Mouse (Mus musculus) forebrain, embryonic 16.5 days (tissue): Measurements from ENCODE around the gene Rab3gap2. TPM values are rescaled to one million over a fixed set of nuclear protein-coding genes. Genes with fewer than 3 reads are reported as not detected.
"Not testable (repeated sequence)": the region's sequence is repeated elsewhere in the genome, so short reads cannot be mapped to it uniquely, and the experiment has no call there.

Source experiments
- ATAC-seq: fragments of 200-750 bp; cut with Nextera tagmentation; 2 replicates; pipeline ENCODE4 v1.8.0; 2017; ENCODE audit warnings: mild to moderate bottlenecking, moderate library complexity
- H3K27ac ChIP-seq: fragments of 300-500 bp; sonication (generic); 2 replicates; pipeline ENCODE4 v1.5.1; 2014; ENCODE audit warnings: low read length, control low read depth
- H3K27me3 ChIP-seq: fragments of 300-500 bp; sonication (generic); replicated peaks from 2 replicates; pipeline ENCODE4 v1.6.1; 2014; ENCODE audit warnings: low read length; ENCODE audit not compliant: control insufficient read depth, insufficient read depth
- H3K36me3 ChIP-seq: fragments of 300-500 bp; sonication (generic); 2 replicates; pipeline ENCODE4 v1.6.1; 2014; ENCODE audit not compliant: control insufficient read depth, insufficient read depth
- H3K4me1 ChIP-seq: fragments of 300-500 bp; sonication (generic); replicated peaks from 2 replicates; pipeline ENCODE4 v1.6.1; 2014; ENCODE audit warnings: low read length; ENCODE audit not compliant: control insufficient read depth, insufficient read depth
- H3K4me2 ChIP-seq: fragments of 300-500 bp; sonication (generic); 2 replicates; pipeline ENCODE4 v1.6.1; 2014; ENCODE audit warnings: mild to moderate bottlenecking, low read length, control low read depth
- H3K4me3 ChIP-seq: fragments of 300-500 bp; sonication (generic); replicated peaks from 2 replicates; pipeline ENCODE4 v1.5.1; 2014; ENCODE audit warnings: mild to moderate bottlenecking, low read length, control low read depth
- H3K9ac ChIP-seq: fragments of 300-500 bp; sonication (generic); replicated peaks from 2 replicates; pipeline ENCODE4 v1.6.1; 2014; ENCODE audit warnings: low read depth, low read length, control low read depth
- H3K9me3 ChIP-seq: fragments of 300-500 bp; sonication (generic); 2 replicates; pipeline ENCODE4 v1.6.1; 2016; ENCODE audit warnings: low read length; ENCODE audit not compliant: control insufficient read depth
- WGBS: fragments of 180-500 bp; shearing (Covaris S2); extraction: QIAGEN DNeasy Blood & Tissue Kit; methylation state at CpG from one replicate; pipeline ENCODE4 v1.1.7; 2014; 5-methylcytosine and 5-hydroxymethylcytosine counted together
- polyA plus RNA-seq: library from polyadenylated mRNA; unstranded; fragments of >200 nt; fragmentation: Nextera tagmentation; extraction: Ambion mirVana; gene quantifications from 2 replicates; pipeline ENCODE4 v1.2.1, GENCODE M21; 2015

Gene Rab3gap2
- polyA plus RNA-seq, 1 experiment from 2014 or later, result 30.2 TPM

DNA sequence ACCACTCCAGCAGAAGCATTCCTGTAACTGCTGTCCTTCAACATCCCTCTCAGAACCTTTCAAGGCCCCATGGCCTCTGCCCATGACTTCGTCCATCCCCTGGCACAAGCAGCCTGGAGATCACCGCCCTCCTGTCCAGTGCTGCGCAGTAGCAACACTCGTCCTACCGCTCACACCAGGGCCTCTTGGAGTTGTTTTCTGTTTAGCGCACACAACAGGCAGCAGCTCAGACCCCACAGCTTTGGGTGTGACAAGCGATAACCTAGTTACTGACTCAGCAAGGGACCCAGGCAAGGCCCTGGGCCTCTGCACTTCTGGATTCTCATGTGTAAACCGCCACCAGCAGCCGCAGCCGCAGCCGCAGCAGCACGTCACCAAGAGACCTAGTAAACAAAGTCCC lies 102.9 kb downstream of the Rab3gap2 start:
- Histone ChIP-seq H3K36me3 (peaks cover 4% of the 10 kb centered on the region; the same call in 1 of the 2 replicates), H3K4me2 (no peak overlapping the region), H3K27ac (no peak overlapping the region), H3K4me3 (no peak overlapping the region), H3K4me1 (no peaks in the 10 kb centered on the region), H3K9ac (no peak overlapping the region), H3K27me3 (no peaks in the 10 kb centered on the region), H3K9me3 (no peaks in the 10 kb centered on the region)
- no peak for ATAC-seq
- WGBS, result 95% methylated on average over 12 of the region's 12 CpGs

GRCm38 (mm10) chr1:185307645-185308044 lies 103.7 kb downstream of the Rab3gap2 start:
- Histone ChIP-seq H3K4me1 (no peaks in the 10 kb centered on the region), H3K4me3 (no peak overlapping the region), H3K36me3 (peaks cover 6% of the 10 kb centered on the region; the same call in 1 of the 2 replicates), H3K9ac (no peak overlapping the region), H3K27ac (no peak overlapping the region), H3K4me2 (no peak overlapping the region), H3K9me3 (no peaks in the 10 kb centered on the region), H3K27me3 (no peaks in the 10 kb centered on the region)
- WGBS, result 97% methylated on average over 7 of the region's 7 CpGs
- ATAC-seq, result no peak

DNA sequence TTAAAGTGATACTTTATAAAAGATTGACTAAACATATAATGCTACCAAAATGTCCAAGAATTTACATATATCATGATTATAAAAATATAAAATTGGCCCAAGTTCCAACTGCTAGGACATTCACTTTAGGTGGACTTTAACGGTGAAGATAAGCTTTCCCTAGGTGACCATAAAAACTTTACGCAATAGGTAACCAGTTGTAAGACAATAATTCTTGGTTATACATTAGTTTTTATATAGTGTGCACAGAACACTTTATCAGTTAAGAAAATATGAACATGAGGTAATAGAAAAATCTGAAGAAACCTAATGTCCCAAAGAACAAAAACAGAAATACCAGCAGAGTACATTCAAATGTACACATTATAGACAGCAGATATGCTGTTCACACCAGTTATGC lies 104.4 kb downstream of the Rab3gap2 start:
- H3K27me3 ChIP-seq, result no peaks in the 10 kb centered on the region
- no peak overlapping the region for H3K27ac ChIP-seq
- peaks cover 6% of the 10 kb centered on the region; the same call in 1 of the 2 replicates for H3K36me3 ChIP-seq
- no peak for ATAC-seq
- no peak overlapping the region for H3K4me3 ChIP-seq
- no peaks in the 10 kb centered on the region for H3K4me1 ChIP-seq
- no peaks in the 10 kb centered on the region for H3K9me3 ChIP-seq
- no peak overlapping the region for H3K4me2 ChIP-seq
- over 99% methylated on average over 2 of the region's 2 CpGs for WGBS
- no peak overlapping the region for H3K9ac ChIP-seq

DNA sequence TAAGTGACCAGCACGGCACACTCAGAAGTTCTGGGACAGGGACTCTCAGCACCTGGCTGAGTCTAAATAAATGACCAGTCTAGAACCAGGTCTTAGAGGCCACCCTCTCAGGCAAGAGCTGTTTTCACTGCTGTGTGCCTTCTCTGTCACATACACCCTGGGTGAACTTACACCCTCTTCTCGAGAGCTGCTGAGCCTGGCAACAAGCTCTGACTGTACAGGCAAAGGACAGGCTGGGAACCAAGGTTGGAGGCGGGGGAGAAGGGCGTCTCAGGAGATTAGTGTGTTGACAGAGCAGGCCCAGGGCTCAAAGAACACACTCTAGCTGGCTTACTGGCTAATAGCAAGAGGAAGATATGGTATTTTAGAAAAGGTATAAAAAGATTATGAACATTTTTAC lies 105.0 kb downstream of the Rab3gap2 start:
- no peak overlapping the region for H3K4me2 ChIP-seq

DNA sequence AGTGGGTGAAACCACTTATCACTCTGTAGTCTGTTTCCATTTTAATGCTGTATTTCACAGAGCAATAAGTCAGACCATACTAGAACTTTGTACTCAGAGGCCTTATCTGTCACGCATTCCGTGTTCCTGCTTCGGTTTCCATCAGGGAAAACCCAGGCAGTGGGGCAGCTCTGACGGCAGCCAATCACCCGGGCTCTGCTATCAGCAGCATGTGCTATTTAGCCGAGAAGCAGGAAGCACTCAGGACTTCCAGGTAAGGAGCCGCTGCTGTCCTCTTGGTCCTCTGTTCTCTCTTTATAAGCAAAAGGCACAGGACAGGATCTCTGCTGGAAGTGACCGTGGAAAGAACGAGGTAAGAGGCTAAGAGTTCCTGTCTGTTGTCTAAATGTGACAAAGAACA lies 108.0 kb downstream of the Rab3gap2 start:
- no peaks in the 10 kb centered on the region for H3K27me3 ChIP-seq
- no peak overlapping the region for H3K4me2 ChIP-seq
- H3K4me1 ChIP-seq, result no peaks in the 10 kb centered on the region
- no peaks in the 10 kb centered on the region for H3K9me3 ChIP-seq
- H3K4me3 ChIP-seq, result no peak overlapping the region
- no peak overlapping the region for H3K9ac ChIP-seq
- no peak for ATAC-seq
- 93% methylated on average over 9 of the region's 9 CpGs for WGBS
- no peak overlapping the region for H3K27ac ChIP-seq
- peaks cover 9% of the 10 kb centered on the region for H3K36me3 ChIP-seq

More for the DNA sequence above, 105.0 kb downstream of the Rab3gap2 start:
- H3K9ac ChIP-seq, result no peak overlapping the region
- WGBS, result 84% methylated on average over 4 of the region's 4 CpGs
- no peaks in the 10 kb centered on the region for H3K9me3 ChIP-seq
- H3K27ac ChIP-seq, result no peak overlapping the region
- H3K36me3 ChIP-seq, result peaks cover 6% of the 10 kb centered on the region; the same call in 1 of the 2 replicates
- H3K4me1 ChIP-seq, result no peaks in the 10 kb centered on the region
- no peak for ATAC-seq
- no peak overlapping the region for H3K4me3 ChIP-seq
- no peaks in the 10 kb centered on the region for H3K27me3 ChIP-seq

- Histone ChIP-seq H3K4me1 (no peaks in the 10 kb centered on the region), H3K4me2 (no peak overlapping the region), H3K9ac (no peak overlapping the region), H3K27me3 (no peaks in the 10 kb centered on the region), H3K36me3 (peaks cover 17% of the 10 kb centered on the region), H3K27ac (no peak overlapping the region), H3K9me3 (no peaks in the 10 kb centered on the region), H3K4me3 (no peak overlapping the region)
- ATAC-seq, result no peak
- 94% methylated on average over 4 of the region's 4 CpGs for WGBS
These were observed 110.6 kb downstream of the Rab3gap2 start for GRCm38 (mm10) chr1:185314546-185314945.

DNA sequence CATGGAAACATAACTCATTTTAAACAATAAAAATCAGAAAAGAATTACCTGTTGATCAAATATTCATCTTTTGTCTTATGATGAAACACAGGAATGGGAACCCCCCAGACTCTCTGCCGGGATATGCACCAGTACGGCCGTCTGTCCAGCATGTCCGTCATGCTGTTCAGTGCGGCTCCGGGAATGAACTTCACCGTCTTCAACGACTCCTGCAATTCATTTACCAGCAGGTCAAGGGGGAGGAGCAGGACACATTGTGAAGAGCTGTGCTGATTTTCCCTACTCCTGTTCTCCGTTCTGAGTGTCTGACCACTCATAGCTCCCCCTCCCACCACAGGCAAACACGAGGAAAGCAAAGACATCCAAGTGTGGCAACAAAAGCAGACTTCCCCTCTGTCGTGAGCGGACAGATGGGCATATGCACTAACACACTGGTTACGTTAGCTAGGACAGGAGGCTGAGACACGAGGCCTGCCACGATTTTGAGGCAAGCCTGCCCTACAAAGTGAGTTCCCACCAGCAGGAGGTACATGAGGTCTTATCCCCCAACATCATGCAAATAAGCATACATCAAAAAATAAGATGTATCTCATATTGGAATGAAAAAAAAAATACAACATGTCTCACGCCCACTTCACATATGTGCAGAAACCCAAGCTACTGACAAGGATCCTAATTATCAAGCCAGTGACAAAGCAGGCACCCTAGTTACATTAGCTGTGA lies 112.1 kb downstream of the Rab3gap2 start:
- no peak overlapping the region for H3K9ac ChIP-seq
- no peak overlapping the region for H3K4me3 ChIP-seq
- no peaks in the 10 kb centered on the region for H3K9me3 ChIP-seq
- ATAC-seq, result no peak
- no peaks in the 10 kb centered on the region for H3K27me3 ChIP-seq
- H3K4me1 ChIP-seq, result no peaks in the 10 kb centered on the region
- peaks cover 25% of the 10 kb centered on the region for H3K36me3 ChIP-seq
- H3K27ac ChIP-seq, result no peak overlapping the region
- H3K4me2 ChIP-seq, result no peak overlapping the region
- WGBS, result 81% methylated on average over 16 of the region's 16 CpGs

DNA sequence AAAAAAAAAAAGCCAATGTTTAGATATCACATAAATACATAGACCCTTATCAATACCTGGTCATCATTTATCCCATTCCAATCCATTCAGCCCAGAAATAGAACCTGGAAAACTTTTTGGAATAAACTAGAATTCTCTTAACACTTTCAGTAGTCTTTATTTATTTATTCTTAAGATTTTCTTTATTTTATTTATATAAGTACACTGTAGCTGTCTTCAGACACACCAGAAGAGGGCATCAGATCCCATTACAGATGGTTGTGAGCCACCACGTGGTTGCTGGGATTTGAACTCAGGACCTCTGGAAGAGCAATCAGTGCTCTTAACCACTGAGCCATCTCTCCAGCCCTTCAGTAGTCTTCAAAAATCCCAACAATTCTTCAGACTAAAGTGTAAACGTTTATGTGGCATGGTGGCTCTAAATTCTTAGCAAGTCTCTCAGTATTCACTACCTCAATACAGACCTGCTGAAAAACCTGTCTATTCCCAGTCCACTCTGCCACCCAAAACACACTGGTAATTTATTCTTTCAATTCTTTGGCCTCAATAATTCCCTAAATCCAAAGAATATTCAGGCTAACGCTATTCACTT lies 123.9 kb downstream of the Rab3gap2 start:
- not testable (repeated sequence) for H3K36me3 ChIP-seq, ATAC-seq, H3K27ac ChIP-seq, H3K27me3 ChIP-seq, H3K9ac ChIP-seq, H3K9me3 ChIP-seq, H3K4me3 ChIP-seq
- Histone ChIP-seq H3K4me2 (peak overlapping the region; percentile 74; the same call in 1 of the 2 replicates), H3K4me1 (peaks cover 14% of the 10 kb centered on the region)
- 66% methylated on average over 3 of the region's 3 CpGs for WGBS

GRCm38 (mm10) chr1:185328721-185329610 lies 125.0 kb downstream of the Rab3gap2 start, which contains the start of gene Iars2:
Gene Iars2 (minus strand): TSS chr1:185329396.
- ATAC-seq, result peak; percentile 92
- WGBS, result under 1% methylated on average over 76 of the region's 76 CpGs
- H3K9me3 ChIP-seq, result no peaks in the 10 kb centered on the region
- H3K4me2 ChIP-seq, result peak within 1 kb of the TSS; percentile 74
- H3K9ac ChIP-seq, result peak within 1 kb of the TSS; percentile 92
- H3K27me3 ChIP-seq, result no peaks in the 10 kb centered on the region
- peak within 1 kb of the TSS; percentile 89 for H3K4me3 ChIP-seq
- H3K4me1 ChIP-seq, result peaks cover 21% of the 10 kb centered on the region
- peak within 1 kb of the TSS; percentile 93 for H3K27ac ChIP-seq
- H3K36me3 ChIP-seq, result peaks cover 8% of the 10 kb centered on the region
